Mouse (Mus musculus) common myeloid progenitor, adult 5-6 weeks (primary cell): ENCODE results near the gene Clec2d. TPM values are rescaled to one million over a fixed set of nuclear protein-coding genes. Genes with fewer than 3 reads are reported as not detected.

Experiments
- ATAC-seq: replicated peaks from 2 replicates; pipeline ENCODE4 v1.8.0; 2016; ENCODE audit warnings: low read depth, mild to moderate bottlenecking, moderate TSS enrichment, inconsistent platforms; ENCODE audit not compliant: poor library complexity, severe bottlenecking
- total RNA-seq: library from RNA; stranded (forward); fragments of 200-1000, 187-1606 nt; gene quantifications from 2 replicates; pipeline ENCODE4 v1.2.3, GENCODE M21; 2017

The Clec2d gene
- total RNA-seq, 1 experiment from 2014 or later, result 153 TPM

DNA sequence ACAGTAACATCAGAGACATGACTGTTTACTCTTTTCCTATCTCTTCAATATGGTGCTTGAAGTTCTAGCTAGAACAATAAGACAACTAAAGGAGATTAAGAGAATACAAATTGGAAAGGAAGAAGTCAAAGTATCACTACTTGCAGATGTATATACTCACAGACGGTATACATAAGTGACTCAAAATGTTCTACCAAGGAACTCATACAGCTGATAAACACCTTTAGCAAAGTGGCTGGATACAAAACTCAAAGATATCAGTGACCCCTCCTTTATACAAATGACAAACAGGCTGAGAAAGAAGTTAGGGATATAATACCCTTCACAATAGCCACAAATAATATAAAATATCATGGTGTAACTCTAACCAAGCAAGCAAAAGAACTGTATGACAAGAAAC lies 40.6 kb downstream of the Clec2d start:
- no peak for ATAC-seq

DNA sequence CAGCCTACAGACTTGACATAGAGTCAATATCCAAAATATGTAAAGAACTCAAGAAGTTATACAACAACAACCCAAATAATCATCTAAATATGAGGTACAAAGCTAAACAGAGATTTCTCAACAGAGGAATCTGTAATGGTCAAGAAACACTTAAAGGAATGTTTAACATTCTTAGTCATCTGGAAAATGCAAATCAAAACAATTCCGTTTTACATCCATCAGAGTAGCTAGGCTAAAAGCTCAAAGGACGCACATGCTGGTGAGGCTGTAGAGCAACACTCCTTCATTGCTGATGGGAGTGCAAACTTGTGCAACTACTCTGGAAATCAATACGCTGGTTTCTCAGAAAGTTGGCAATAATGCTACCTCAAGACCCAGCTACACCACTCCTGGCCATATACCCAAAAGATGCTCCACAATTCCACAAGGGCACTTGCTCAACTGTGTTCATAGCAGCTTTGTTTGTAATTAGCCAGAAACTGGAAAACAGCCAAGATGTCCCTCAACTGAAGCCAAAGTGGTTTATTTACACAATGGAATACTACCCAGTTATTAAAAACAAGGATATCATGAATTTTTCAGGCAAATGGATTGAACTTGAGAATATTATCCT lies 41.9 kb downstream of the Clec2d start:
- no peak for ATAC-seq

DNA sequence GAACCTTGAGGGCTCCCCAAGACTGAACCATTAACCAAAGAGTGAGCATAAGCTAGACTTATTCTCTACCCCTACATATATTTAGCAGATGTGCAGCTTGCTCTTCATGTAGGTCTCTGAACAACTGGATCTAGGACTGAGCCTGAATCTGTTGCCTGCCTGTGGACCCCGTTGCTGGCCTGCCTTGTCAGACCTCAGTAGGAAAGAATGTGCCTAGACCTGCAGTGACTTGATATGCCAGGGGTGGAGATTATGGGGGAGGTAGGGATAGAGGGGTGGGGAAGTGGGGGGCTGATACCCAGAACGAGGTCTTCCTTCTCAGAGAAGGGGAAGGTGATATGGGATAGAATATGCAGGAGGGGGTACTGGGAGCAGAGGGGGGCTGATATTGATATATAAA lies 43.2 kb downstream of the Clec2d start:
- no peak for ATAC-seq

DNA sequence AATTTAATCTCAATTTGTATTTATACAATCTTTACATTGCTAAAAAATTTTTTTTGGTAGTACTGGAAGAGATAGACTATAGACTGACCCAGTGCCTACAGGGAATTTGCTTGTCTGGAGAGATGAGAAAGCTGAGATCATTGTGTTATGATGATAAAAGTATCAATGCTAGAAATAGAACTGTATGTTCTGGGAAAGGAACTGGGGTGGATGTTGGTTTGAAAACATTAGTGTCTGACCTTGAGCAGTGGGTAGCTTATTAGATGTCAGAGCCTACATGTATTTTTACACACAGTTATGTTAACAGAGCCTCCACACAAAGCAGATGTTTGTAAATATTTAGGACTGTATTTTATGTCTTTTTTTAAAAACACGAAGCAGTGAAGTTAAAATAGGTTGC lies 43.7 kb downstream of the Clec2d start:
- ATAC-seq, result no peak

DNA sequence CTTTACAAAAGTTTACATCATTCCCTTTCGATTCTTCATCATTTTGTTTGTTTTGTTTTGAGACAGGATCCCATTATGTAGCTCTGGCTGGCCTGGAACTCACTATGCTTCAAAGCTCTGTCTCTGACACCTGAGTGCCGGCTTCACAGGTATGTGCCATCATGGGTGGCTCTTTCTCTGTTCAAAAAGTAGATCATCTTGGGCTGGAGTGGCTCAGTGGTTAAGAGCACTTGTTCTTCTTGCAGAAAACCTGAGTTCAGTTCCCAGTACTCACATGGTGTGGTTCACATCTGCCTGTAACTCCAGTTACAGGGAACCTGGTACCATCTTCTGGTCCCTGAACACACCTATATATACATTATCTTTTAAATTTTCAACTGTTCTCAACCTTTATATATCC lies 44.7 kb downstream of the Clec2d start:
- no peak for ATAC-seq

DNA sequence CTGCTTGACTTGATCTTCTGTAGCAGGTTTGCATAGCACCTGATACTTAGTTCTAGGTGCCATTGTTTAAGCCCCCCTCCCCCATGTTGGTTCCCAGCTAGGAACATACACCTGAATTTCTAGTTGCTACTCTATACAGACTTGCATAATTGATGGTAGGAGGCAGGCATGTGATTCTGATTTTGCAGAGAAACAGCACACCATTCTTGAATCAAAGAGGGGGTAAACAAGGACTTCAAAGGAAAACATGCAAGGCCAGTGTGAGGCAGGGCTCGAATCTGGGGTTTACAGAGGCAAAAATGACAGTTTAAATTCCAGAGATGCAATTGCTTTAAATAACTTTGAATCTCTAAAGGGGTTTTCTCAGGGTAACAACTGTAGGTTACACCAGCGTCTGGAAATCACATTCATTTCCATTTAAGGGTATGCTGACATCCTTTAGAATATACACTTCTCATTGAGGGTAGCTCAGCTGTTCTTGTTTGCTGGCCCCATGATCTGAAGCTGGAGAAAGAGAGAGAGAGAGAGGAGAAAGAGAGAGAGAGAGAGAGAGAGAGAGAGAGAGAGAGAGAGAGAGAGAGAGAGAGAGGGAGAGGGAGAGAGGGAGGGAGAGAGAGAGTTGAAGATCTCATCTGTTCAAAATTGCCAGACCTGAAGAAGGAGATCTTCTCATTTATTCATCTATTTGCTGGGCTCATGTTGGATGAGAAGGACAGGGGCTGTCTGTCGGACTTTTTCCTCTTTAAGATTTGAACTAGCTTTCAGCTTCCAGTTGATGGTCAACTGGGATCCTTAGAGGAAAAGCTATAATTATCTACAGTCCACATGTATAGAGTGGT lies 48.7 kb downstream of the Clec2d start:
- no peak for ATAC-seq

DNA sequence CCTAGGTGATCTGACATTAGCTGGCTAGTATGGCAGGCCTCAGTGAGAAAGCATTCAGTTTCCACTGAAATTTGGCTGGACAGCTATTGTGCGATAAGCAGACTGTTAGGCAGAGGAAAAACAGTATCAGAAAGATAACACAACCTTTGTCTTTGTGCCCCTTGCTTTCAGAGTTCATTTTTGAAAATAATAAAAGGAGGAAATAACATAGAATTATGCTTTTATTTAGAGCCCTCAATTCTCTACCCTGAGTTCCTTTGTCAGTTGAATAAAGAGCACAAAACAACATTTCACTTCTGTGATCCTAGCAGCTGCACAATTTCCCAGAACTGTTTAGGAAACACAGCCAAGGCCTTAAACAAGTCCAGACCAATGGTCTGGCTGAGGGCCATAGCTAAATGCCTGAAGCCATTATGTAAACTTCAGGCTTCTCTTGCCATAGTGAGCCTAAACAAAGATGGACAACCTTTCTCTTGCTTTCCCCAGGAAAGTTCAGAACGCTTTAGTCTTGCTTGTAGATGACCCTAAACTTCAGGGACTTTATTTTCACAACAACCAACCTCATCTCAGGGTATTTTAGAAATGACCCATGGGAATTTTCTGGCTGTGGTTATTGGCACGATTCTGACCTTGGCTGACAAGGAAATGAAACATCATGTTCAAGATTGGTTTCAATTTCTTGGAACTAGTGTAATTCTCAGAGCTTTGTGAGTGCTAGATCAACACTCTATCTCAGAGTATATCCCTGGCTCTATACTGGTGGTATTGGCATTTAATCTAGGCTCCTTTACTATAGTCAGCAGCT lies 49.6 kb downstream of the Clec2d start:
- ATAC-seq, result 0 out of 2 replicates have a peak, but pooled peaks have one; percentile 20

DNA sequence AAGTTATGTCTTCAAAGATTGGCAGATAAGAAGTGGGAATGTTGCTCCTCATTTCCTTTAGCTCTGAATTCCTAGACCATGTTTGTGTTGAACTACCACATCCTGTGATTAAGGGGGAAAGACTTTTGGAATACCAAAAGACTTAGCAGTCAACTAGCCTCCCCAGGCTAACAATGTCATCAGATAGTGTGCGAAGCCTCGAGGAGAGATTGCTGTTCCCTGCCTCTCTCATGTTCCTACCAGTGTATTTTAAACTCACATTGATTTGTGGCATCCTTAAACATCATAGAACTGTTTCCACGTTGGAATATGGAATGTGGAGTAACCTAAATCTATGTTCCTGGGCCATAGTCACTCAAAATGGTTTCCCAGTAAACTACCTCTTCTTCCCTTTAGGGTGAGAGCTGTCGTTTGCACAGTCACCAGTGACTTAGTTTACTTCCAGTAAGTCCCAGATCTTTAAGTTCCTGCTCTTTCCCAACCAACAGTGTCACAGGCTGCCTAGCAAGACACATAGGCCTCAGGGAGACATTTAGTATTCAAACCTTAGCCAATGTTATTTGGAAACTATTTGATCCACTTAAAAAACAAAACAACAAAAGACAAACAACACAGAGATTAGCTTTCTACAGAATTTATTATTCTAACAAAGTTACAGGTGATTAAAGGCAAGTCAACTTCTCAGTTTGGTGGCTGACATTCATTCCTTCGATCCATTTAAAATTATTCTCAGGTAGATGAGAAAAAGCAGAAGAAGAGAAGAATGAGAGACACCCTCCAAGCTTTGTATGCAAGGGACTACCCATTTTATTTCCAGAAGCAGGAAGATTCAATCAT lies 51.8 kb downstream of the Clec2d start:
- ATAC-seq, result no peak

DNA sequence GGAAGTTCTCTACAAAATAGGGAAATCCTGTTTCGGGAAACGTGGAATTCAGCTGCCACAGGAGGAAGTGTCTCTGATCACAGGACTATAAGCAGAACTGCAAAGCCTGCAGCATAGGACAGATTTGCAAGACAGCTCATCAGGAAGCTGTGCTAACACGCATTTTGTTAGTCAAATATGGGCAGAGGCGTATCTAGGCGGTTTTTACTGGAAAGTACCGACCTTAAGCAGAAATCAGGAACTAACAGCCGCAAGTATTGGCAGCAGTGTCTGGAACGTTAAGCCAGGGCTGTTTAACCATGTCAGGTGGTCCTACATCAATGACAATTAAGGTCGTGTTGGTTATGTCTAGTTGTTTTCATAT lies 52.4 kb downstream of the Clec2d start:
- peak; percentile 60 for ATAC-seq

DNA sequence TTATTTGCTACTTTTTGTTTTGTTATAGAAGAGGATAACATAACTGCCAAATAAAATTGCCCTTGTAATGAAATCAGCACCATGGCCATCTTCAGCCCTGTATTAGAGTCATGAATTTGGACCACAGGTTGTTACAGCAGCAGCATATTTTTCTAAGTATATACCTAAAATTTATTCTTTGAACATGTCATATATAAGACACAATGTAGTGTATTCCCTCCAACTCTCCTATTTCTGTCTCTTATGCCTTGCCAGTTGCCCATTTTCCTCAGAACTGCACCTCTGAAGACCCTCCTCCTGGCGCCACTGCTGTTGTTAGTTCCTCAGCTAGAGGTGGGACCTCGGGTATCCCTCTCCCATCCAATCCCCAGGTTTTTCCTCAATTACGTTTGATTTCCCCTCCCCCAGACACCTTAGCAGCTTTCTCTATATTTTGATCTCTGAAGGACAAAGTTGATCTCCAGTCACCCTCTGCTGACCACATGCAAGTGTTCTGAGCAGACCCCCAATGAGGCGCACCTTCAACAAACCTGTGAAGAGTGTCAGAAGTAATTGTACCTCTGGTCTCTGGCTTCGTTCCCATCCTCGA lies 53.0 kb downstream of the Clec2d start:
- ATAC-seq, result no peak

DNA sequence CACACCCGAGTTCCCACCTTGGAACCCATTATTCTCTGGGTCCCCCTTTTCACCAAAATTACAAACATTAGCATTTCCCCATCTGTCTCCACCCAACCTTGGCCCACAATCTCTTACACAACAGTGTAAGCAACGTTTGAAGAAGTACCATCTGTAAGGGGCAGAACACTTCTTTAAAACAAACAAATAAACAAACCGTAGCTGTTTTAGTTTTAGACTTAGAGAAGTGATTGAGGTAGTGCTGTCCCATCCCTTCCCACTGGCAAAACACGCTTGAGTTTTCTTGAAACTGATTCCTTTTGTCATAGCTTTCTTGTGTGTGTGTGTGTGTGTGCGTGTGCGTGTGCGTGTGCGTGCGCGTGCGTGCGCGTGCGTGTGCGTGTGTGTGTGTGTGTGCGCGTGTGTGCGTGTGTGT lies 53.5 kb downstream of the Clec2d start:
- ATAC-seq, result no peak

DNA sequence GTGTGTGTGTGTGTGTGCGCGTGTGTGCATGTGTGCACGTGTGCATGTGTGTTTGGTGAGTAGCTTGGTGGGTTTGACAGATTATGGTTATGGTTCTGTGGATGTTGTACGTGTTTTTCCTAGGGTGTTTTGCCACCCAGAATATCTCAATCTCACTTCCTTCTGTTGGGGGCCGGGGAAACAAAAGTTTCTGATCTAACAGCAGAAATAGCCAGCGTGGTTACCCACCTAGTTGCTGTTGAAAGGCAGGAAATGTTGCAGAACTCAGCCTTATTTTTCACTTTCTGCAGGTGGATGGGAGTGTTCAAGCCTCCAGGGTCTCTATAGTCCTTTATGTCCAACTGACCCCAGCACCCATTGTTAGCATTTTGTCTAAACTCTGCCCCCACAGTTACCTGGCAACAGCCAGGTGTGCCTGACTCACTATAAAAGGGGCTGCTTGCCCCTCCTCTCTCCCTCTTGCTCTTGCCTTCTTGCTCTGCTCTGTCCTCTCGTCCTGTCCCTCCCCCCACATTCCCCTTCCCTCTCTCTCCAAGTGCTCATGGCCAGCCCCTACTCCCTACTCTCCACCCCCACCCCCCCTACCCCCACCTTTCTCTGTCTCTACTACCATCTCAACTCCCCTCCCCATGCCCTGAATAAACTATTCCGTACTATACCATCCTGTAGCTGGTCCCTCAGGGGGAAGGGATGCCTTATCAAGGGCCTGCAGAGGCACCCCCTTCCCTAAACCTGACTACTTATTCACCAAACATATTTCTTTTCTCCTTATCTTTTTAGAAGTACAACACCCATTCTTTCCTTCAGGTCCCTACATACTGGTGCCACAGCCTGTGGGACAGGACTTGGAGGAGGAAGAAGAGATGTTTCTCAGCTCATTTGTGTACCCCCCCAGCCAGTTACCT lies 54.3 kb downstream of the Clec2d start:
- ATAC-seq, result peak; percentile 20

DNA sequence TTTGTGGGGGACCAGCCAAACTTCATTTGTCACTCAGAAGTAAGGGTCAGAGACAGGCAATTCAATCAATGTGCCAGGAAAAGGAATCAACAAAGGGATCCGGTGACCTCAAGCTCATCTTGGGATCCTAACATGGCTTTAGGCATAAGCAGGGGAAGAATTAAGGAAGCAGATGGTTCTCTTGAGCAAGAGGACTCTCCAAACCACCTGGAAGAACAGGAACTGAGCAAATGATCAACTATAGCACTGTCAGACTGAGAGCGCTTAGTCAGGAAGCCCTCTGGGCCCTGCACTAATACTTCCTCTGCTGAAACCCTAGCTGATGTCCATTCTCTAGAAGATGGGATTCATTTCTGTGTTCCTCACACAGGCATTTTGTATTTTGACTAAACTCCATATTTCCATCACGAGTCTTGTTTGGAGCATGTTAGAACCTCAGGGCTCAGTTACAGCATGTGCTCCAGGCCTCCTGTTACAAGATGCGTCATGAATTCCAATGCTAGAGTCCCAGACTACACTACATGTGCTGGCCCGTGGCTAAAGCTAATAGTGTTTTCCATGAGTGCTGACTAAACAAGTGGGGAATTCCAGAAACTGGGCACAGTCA lies 55.5 kb downstream of the Clec2d start:
- ATAC-seq, result peak; percentile 36

Other genes starting within 250 kb of the Clec2d start
- gene Clec2g, start 246.2 kb upstream of the Clec2d start, total RNA-seq, result not detected in 2 replicates
- 11.3 and 20.6 TPM in 2 replicates for gene Klrb1f, start 134.7 kb upstream of the Clec2d start, total RNA-seq
- not detected in 2 replicates for gene Clec2e, start 79.7 kb upstream of the Clec2d start, total RNA-seq
- 245 and 273 TPM in 2 replicates for gene Cd69, start 94.8 kb downstream of the Clec2d start, total RNA-seq
- gene 4922502D21Rik, start 151.2 kb downstream of the Clec2d start, total RNA-seq, result 0.14 TPM in 1 of 2 replicates, not detected in the other
- gene Clec12a, start 162.1 kb downstream of the Clec2d start, total RNA-seq, result 117 and 140 TPM in 2 replicates
- not detected in 2 replicates for gene Clec12b, start 205.3 kb downstream of the Clec2d start, total RNA-seq
- gene Clec1b, start 216.7 kb downstream of the Clec2d start, total RNA-seq, result 2.4 and 5.3 TPM in 2 replicates
- 1.8 and 6.7 TPM in 2 replicates for gene Clec9a, start 228.2 kb downstream of the Clec2d start, total RNA-seq